Mouse (Mus musculus) neural tube, embryonic 12.5 days (tissue): ENCODE measurements around the gene Ankrd9. TPM values are rescaled to one million over a fixed set of nuclear protein-coding genes. Genes with fewer than 3 reads are reported as not detected.

Experiments
- ATAC-seq: fragments of 200-750 bp; cut with Nextera tagmentation; 2 replicates; pipeline ENCODE4 v1.8.0; 2017; ENCODE audit warnings: low read depth, mild to moderate bottlenecking, moderate TSS enrichment, moderate library complexity; ENCODE audit not compliant: low FRiP score
- H3K27ac ChIP-seq: fragments of 300-500 bp; sonication (generic); 2 replicates; pipeline ENCODE4 v1.5.1; 2016
- H3K27me3 ChIP-seq: fragments of 300-500 bp; sonication (generic); replicated peaks from 2 replicates; pipeline ENCODE4 v1.6.1; 2016; ENCODE audit warnings: mild to moderate bottlenecking
- H3K36me3 ChIP-seq: fragments of 300-500 bp; sonication (generic); 2 replicates; pipeline ENCODE4 v1.6.1; 2016; ENCODE audit warnings: mild to moderate bottlenecking
- H3K4me1 ChIP-seq: fragments of 300-500 bp; sonication (generic); 2 replicates; pipeline ENCODE4 v1.6.1; 2016
- H3K4me2 ChIP-seq: fragments of 300-500 bp; sonication (generic); replicated peaks from 2 replicates; pipeline ENCODE4 v1.6.1; 2016; ENCODE audit warnings: mild to moderate bottlenecking
- H3K4me3 ChIP-seq: fragments of 300-500 bp; sonication (generic); 2 replicates; pipeline ENCODE4 v1.5.1; 2016
- H3K9ac ChIP-seq: fragments of 300-500 bp; sonication (generic); 2 replicates; pipeline ENCODE4 v1.6.1; 2016; ENCODE audit warnings: mild to moderate bottlenecking
- H3K9me3 ChIP-seq: fragments of 300-500 bp; sonication (generic); 2 replicates; pipeline ENCODE4 v1.6.1; 2016; ENCODE audit warnings: mild to moderate bottlenecking
- WGBS: fragments of 180-500 bp; shearing (Covaris S2); methylation state at CpG from one replicate; pipeline ENCODE4 v1.1.7; 2016; 5-methylcytosine and 5-hydroxymethylcytosine counted together
- polyA plus RNA-seq: library from polyadenylated mRNA; unstranded; fragments of >200 nt; fragmentation: Nextera tagmentation; extraction: Ambion mirVana; gene quantifications from 2 replicates; pipeline ENCODE4 v1.2.1, GENCODE M21; 2016

Gene Ankrd9
- polyA plus RNA-seq, 1 experiment from 2014 or later = 9.5 TPM

GRCm38 (mm10) chr12:110950151-110950550 lies 28.7 kb downstream of the Ankrd9 start:
- Histone ChIP-seq H3K4me1 (no peaks in the 10 kb centered on the region), H3K27me3 (no peaks in the 10 kb centered on the region), H3K4me3 (no peak overlapping the region), H3K4me2 (no peak overlapping the region), H3K27ac (no peak overlapping the region), H3K9ac (no peak overlapping the region), H3K9me3 (no peaks in the 10 kb centered on the region), H3K36me3 (peaks cover 27% of the 10 kb centered on the region; the same call in 1 of the 2 replicates)
- WGBS = 78% methylated on average over 4 of the region's 4 CpGs
- no peak for ATAC-seq

DNA sequence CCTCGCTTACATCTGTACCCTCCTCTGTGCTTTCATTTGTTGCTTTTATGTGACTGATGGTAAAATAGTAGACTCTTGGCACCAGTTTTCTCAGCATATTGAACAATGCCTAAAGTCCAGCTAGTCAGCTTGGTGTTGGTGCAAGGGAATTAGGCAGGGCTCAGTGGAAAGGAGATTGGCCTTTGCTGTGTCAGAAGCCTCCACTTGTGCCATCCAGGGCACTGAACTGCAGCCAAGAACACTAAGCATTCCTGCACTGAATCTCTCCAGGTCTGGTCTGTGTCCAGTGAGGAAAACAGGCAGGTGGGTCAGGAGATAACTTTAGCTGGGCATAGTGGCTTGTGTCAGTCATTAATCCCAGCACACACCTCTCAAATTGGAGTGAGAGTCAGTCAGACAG lies 29.4 kb downstream of the Ankrd9 start:
- Histone ChIP-seq H3K9me3 (no peaks in the 10 kb centered on the region), H3K27ac (no peak overlapping the region), H3K9ac (no peak overlapping the region), H3K4me2 (no peak overlapping the region), H3K4me3 (no peak overlapping the region), H3K27me3 (no peaks in the 10 kb centered on the region), H3K36me3 (peaks cover 29% of the 10 kb centered on the region; the same call in 1 of the 2 replicates), H3K4me1 (no peaks in the 10 kb centered on the region)
- 89% methylated on average over 1 of the region's 1 CpGs for WGBS
- ATAC-seq = no peak

GRCm38 (mm10) chr12:110948910-110949201 lies 30.0 kb downstream of the Ankrd9 start:
- 95% methylated on average over 3 of the region's 3 CpGs for WGBS
- ATAC-seq = no peak
- no peak overlapping the region for H3K9ac ChIP-seq
- no peaks in the 10 kb centered on the region for H3K27me3 ChIP-seq
- H3K4me1 ChIP-seq = no peaks in the 10 kb centered on the region
- no peak overlapping the region for H3K4me2 ChIP-seq
- H3K27ac ChIP-seq = no peak overlapping the region
- H3K36me3 ChIP-seq = peaks cover 31% of the 10 kb centered on the region; the same call in 1 of the 2 replicates
- no peak overlapping the region for H3K4me3 ChIP-seq
- H3K9me3 ChIP-seq = no peaks in the 10 kb centered on the region

GRCm38 (mm10) chr12:110948082-110948909 lies 30.5 kb downstream of the Ankrd9 start:
- no peak overlapping the region for H3K27ac ChIP-seq
- no peak for ATAC-seq
- H3K36me3 ChIP-seq = peaks cover 31% of the 10 kb centered on the region; the same call in 1 of the 2 replicates
- H3K4me1 ChIP-seq = no peaks in the 10 kb centered on the region
- H3K9me3 ChIP-seq = no peaks in the 10 kb centered on the region
- WGBS = 93% methylated on average over 6 of the region's 6 CpGs
- H3K9ac ChIP-seq = no peak overlapping the region
- H3K4me3 ChIP-seq = no peak overlapping the region
- H3K4me2 ChIP-seq = no peak overlapping the region
- H3K27me3 ChIP-seq = no peaks in the 10 kb centered on the region

DNA sequence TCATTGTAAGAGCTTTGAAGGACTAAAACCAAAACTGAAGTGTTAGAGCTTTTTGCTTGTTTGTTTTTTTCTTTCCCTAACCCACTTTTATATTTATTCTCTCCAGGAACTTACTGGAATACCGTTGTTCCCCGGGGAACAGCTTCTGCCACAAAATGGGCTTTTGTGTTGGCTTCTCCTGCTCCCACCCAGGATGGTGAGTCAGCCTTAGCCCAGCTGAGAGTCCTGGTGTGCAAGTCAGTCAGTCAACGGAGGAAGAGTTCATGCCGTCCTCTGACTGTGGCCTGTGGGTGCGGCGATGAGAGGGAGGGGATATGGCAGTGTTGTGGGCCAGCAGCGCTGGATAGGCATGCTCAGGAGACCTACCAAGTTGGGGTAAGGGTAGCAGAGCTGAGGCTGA lies 32.6 kb downstream of the Ankrd9 start:
- Histone ChIP-seq H3K4me2 (no peak overlapping the region), H3K27ac (no peak overlapping the region), H3K9ac (no peak overlapping the region), H3K27me3 (no peaks in the 10 kb centered on the region), H3K4me1 (no peaks in the 10 kb centered on the region), H3K9me3 (no peaks in the 10 kb centered on the region), H3K4me3 (no peak overlapping the region), H3K36me3 (peaks cover 46% of the 10 kb centered on the region)
- 94% methylated on average over 7 of the region's 7 CpGs for WGBS
- no peak for ATAC-seq

DNA sequence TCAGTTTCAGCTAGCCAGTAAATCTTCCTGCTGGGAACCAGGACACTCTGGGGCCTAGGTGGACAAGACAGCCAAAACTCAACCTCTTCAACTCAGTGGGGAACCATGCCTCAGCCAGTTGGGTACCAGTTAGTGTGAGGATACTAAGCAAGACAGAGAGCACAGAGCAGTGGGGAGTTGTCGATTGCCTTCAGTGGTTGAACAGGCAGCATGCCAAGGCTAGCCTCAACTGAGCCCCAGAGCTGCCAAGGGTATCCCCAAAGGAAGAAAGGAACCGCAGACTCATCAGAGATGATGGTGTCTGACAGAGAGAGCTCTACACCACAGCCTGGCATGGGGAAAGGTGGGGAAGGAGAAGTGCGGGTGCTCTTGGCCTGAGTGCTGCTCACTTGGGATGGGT lies 38.0 kb downstream of the Ankrd9 start:
- WGBS = 89% methylated on average over 3 of the region's 3 CpGs
- Histone ChIP-seq H3K9ac (no peak overlapping the region), H3K27me3 (no peaks in the 10 kb centered on the region), H3K9me3 (no peaks in the 10 kb centered on the region), H3K36me3 (peaks cover 55% of the 10 kb centered on the region), H3K27ac (no peak overlapping the region), H3K4me3 (no peak overlapping the region), H3K4me2 (no peak overlapping the region), H3K4me1 (no peaks in the 10 kb centered on the region)
- ATAC-seq = no peak

DNA sequence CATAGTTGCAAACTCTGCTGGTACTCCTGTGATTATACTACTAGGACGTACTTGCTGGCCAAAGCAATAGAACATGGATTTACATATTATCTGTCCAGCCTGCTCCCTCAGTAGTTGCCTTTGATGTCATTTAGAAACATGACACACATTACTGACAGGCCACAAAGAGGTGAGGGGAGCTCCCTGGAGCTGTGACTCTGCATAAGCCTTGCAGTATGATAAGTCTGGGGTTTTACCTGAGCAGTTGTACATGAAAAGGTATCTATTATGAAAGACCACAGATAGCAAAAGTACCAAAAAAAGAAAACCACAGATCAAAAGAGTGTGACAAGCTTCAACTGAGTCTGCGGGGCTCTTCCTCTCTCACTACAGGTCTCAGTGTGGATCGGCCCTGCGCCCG lies 39.5 kb downstream of the Ankrd9 start:
- H3K9ac ChIP-seq = no peak overlapping the region
- no peaks in the 10 kb centered on the region for H3K9me3 ChIP-seq
- H3K27ac ChIP-seq = no peak overlapping the region
- H3K36me3 ChIP-seq = peaks cover 46% of the 10 kb centered on the region
- H3K27me3 ChIP-seq = no peaks in the 10 kb centered on the region
- 98% methylated on average over 5 of the region's 5 CpGs for WGBS
- no peak overlapping the region for H3K4me2 ChIP-seq
- no peak for ATAC-seq
- no peak overlapping the region for H3K4me3 ChIP-seq
- no peaks in the 10 kb centered on the region for H3K4me1 ChIP-seq

GRCm38 (mm10) chr12:110937496-110937895 lies 41.3 kb downstream of the Ankrd9 start:
- H3K4me2 ChIP-seq = no peak overlapping the region
- no peak for ATAC-seq
- H3K36me3 ChIP-seq = peaks cover 55% of the 10 kb centered on the region

GRCm38 (mm10) chr12:110935983-110936620 lies 42.7 kb downstream of the Ankrd9 start:
- no peaks in the 10 kb centered on the region for H3K27me3 ChIP-seq
- H3K4me2 ChIP-seq = no peak overlapping the region
- WGBS = 63% methylated on average over 9 of the region's 9 CpGs
- H3K9ac ChIP-seq = no peak overlapping the region
- peaks cover 58% of the 10 kb centered on the region for H3K36me3 ChIP-seq
- H3K27ac ChIP-seq = no peak overlapping the region
- H3K4me3 ChIP-seq = no peak overlapping the region
- ATAC-seq = peak; percentile 81
- H3K9me3 ChIP-seq = no peaks in the 10 kb centered on the region
- H3K4me1 ChIP-seq = no peaks in the 10 kb centered on the region

More at GRCm38 (mm10) chr12:110937496-110937895, 41.3 kb downstream of the Ankrd9 start:
- H3K9me3 ChIP-seq = no peaks in the 10 kb centered on the region
- WGBS = 93% methylated on average over 5 of the region's 5 CpGs
- no peak overlapping the region for H3K27ac ChIP-seq
- H3K4me1 ChIP-seq = no peaks in the 10 kb centered on the region
- H3K9ac ChIP-seq = no peak overlapping the region
- H3K4me3 ChIP-seq = no peak overlapping the region
- no peaks in the 10 kb centered on the region for H3K27me3 ChIP-seq

DNA sequence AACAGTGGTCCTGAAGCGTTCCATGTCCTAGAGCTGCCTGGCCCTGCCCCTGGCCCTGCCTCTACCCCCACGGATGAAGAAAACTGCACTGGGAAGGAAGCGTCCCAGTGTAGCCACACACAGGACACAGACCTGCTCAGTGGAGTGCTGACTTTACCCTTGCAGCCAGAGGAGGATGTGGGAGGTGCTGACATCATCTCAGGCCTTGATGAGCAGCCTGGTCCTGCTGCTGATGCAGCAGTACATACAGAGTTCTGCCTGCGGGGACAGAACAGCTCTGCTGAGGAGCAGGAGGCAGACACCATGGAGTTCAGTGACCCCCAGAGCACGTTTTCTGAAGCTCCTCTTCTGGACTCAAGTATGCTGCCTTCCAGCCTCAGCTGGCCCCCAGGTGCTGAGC lies 46.0 kb downstream of the Ankrd9 start:
- Histone ChIP-seq H3K27ac (no peak overlapping the region), H3K9ac (no peak overlapping the region), H3K4me3 (no peak overlapping the region), H3K4me2 (no peak overlapping the region), H3K36me3 (peaks cover 34% of the 10 kb centered on the region), H3K9me3 (no peaks in the 10 kb centered on the region), H3K27me3 (no peaks in the 10 kb centered on the region), H3K4me1 (no peaks in the 10 kb centered on the region)
- WGBS = 80% methylated on average over 5 of the region's 5 CpGs
- no peak for ATAC-seq
